Mouse (Mus musculus) G1E (cell line): ENCODE measurements at regions not wholly inside any gene's neighbourhood (a gene's known extent, or its start where the extent isn't known, plus 50 kb on each side); places are given as distances from the start of the nearest gene placed in this dataset.

Source experiments
- ATAC-seq: 2 replicates; pipeline ENCODE4 v1.8.0; 2016; ENCODE audit warnings: mild to moderate bottlenecking; ENCODE audit not compliant: insufficient number of reproducible peaks, poor library complexity, low FRiP score, severe bottlenecking; ENCODE audit errors: extremely low read depth
- DNase-seq: peaks from one replicate; pipeline ENCODE4 v3.0.0; 2012; ENCODE audit warnings: low spot score
- H3K27me3 ChIP-seq: 2 replicates; pipeline ENCODE4 v1.6.1; 2012; ENCODE audit warnings: mild to moderate bottlenecking, low read length, inconsistent platforms; ENCODE audit not compliant: insufficient read depth
- H3K36me3 ChIP-seq: replicated peaks from 2 replicates; pipeline ENCODE3; 2012; ENCODE audit warnings: mild to moderate bottlenecking, inconsistent platforms
- H3K4me1 ChIP-seq: 2 replicates; pipeline ENCODE4 v1.6.1; 2012; ENCODE audit warnings: low read depth, low read length, inconsistent platforms, mixed read lengths; ENCODE audit not compliant: insufficient read depth
- H3K4me3 ChIP-seq: 2 replicates; pipeline ENCODE4 v1.5.1; 2012; ENCODE audit warnings: low read depth, mild to moderate bottlenecking, inconsistent platforms, low read length, moderate library complexity, mixed read lengths
- H3K9me3 ChIP-seq: replicated peaks from 2 replicates; pipeline ENCODE4 v1.6.1; 2012; ENCODE audit warnings: inconsistent platforms
- CTCF ChIP-seq: IDR thresholded peaks from 2 replicates; pipeline ENCODE4 v1.5.1; 2012; ENCODE audit warnings: low read depth, low read length, inconsistent platforms, mixed read lengths
- GATA1 ChIP-seq: IDR thresholded peaks from 2 replicates; pipeline ENCODE4 v1.6.1; 2012; ENCODE audit warnings: borderline replicate concordance, low read length, inconsistent platforms, mixed read lengths
- GATA2 ChIP-seq: IDR thresholded peaks from 2 replicates; pipeline ENCODE4 v1.6.1; 2012; ENCODE audit warnings: low read depth, low read length, inconsistent platforms, borderline replicate concordance
- POLR2AphosphoS5 ChIP-seq: IDR thresholded peaks from 2 replicates; pipeline ENCODE4 v1.6.1; 2012; ENCODE audit warnings: low read depth, low read length, inconsistent platforms; ENCODE audit not compliant: insufficient replicate concordance
- TAL1 ChIP-seq: conservative IDR thresholded peaks from 2 replicates; pipeline ENCODE4 v1.6.1; 2012; ENCODE audit warnings: low read depth, low read length, inconsistent platforms, mixed read lengths

DNA sequence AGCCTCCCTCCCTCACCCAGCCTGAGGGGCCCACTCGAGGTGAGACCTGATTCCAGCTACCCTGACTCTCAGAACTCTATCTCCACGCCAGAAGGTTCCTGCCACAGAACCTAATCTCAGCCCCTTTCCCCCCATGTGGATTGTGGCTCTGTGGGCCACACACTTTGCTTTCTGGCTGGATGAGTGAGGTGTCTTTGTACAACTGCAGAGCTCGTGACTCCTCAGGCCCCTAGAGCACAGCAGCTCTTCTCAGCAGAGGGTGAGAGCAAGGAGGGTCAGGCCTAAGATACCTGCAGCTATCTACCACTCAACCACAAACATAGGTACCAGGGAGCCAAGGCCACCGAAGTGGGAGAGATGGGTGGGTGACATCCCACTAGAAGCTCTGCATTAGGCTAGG lies 93.2 kb downstream of the Fam53a start:
- Histone ChIP-seq H3K27me3 (peaks cover 48% of the 10 kb centered on the region), H3K4me3 (no peak overlapping the region), H3K4me1 (peaks cover 32% of the 10 kb centered on the region)

DNA sequence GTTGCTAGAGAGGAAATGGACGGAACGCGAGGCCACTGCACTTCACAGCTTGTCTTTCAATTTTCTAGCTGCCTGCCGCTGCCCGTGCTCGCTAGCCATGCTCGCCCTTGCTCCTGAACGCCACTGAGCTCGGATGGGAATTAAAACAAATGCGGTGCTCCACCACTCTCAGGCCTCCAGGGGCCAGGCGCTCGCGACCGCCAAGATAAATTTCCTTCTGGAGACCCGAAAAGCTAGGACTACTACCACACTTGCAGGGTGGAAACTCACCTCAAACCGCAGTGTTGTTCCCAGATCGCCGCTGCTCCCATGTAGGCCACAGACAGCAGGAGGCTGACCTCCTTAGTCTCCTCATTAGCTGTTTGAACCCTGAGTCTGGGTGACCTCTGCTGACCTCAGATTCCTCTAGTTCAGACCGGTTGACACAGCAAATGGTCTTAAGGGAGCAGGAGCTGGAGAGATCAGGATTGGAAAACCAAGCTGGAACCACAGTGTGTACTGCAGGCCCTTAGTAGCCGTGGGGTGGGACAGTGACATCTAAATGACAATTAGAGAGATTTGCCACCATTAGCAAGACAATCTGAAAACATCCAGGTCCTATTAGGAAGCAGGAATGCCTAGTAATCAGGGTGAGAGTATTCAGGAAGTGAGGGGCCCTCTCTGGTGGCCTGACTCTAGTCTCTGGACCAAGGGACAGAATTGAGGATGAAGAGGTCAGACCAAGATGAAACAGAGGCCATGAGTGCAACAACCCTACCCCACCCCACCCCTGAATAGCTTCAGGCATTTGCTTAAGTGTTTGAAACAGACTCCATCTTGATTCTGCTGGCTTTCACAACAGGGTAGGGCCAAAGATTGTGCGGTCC lies 94.1 kb downstream of the Fam53a start:
- Histone ChIP-seq H3K36me3 (no peaks in the 10 kb centered on the region), H3K27me3 (peaks cover 46% of the 10 kb centered on the region), H3K9me3 (no peaks in the 10 kb centered on the region), H3K4me1 (peaks cover 36% of the 10 kb centered on the region), H3K4me3 (no peak overlapping the region)
- DNase-seq (no peak), ATAC-seq (no peak)
- TF ChIP-seq GATA1 = no peak
- no peak for TF ChIP-seq POLR2AphosphoS5
- TF ChIP-seq TAL1 = no peak
- TF ChIP-seq GATA2 = no peak
- no peak for TF ChIP-seq CTCF

More for the DNA sequence above, 93.2 kb downstream of the Fam53a start:
- H3K9me3 ChIP-seq = no peaks in the 10 kb centered on the region
- H3K36me3 ChIP-seq = no peaks in the 10 kb centered on the region
- TF ChIP-seq POLR2AphosphoS5 (no peak), GATA2 (no peak), TAL1 (no peak), CTCF (no peak), GATA1 (no peak)
- DNase-seq (no peak), ATAC-seq (no peak)

DNA sequence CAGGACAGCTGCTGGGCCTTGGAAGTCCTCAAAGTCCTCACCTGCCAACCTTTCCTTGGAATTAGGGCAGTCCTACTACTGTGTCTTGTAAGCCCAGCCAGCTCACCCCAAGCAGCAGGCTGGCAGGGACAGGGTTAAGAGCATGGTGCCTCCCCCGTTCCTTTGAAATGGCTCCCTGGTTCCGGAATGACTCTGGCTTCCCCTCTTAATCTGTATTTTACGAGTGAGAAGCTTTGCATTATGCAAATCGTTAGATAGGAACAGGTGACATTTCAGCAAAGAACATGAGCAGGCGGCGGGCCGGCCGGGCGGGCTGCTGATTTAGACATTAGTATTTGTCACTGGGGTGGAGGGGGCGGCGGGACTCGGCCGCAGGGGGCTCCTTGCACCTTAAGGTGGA lies 95.1 kb downstream of the Fam53a start:
- Histone ChIP-seq H3K4me3 (no peak overlapping the region), H3K27me3 (peaks cover 39% of the 10 kb centered on the region), H3K36me3 (no peaks in the 10 kb centered on the region), H3K9me3 (no peaks in the 10 kb centered on the region), H3K4me1 (peaks cover 44% of the 10 kb centered on the region)
- TF ChIP-seq GATA2 = no peak
- TF ChIP-seq CTCF = no peak
- no peak for TF ChIP-seq GATA1
- no peak for TF ChIP-seq TAL1
- no peak for TF ChIP-seq POLR2AphosphoS5
- no peak for DNase-seq
- no peak for ATAC-seq

DNA sequence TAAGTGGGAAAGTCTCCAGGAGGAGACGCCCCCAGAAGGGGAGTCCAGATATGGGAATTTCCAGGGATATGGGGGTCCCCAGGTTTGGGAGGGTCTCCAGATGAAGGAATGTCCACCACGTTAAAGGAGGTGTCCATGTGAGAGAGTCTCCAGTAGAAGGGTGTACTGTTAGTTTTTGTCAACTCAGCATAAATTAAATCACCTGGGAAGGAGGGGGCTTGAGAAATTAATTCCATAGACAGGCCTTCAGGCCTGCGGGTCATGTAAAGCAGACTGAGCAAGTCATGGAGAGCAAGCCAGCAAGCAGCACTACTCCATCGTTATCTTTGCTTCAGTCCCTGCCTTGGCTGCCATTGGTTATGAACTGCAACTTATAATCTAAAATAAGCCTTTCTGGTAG lies 96.2 kb downstream of the Fam53a start:
- Histone ChIP-seq H3K36me3 (no peaks in the 10 kb centered on the region), H3K9me3 (no peaks in the 10 kb centered on the region), H3K4me3 (no peak overlapping the region), H3K27me3 (peaks cover 34% of the 10 kb centered on the region), H3K4me1 (peaks cover 56% of the 10 kb centered on the region)
- DNase-seq (no peak), ATAC-seq (no peak)
- TF ChIP-seq GATA1 = no peak
- no peak for TF ChIP-seq GATA2
- TF ChIP-seq CTCF = no peak
- TF ChIP-seq TAL1 = no peak
- TF ChIP-seq POLR2AphosphoS5 = no peak

DNA sequence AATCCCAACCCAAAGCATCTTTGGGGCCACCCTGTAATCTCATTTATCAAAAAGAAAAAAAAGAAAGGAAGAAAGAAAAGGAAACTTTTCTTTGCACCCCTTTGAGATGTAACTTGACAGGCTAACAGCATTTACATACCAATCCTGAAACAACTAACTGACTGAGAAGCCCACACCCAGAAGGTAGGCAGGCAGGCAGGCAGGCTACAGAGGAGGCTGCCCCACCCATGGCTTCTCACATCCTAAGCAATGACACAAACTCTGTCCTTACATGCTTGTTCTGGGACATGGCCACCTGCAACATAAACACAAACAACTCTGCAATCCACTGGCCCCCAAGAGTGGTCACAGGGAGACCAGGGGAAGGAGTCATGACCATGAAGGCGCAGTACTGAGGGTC lies 97.5 kb upstream of the Nkx1-1 start:
- H3K9me3 ChIP-seq = no peaks in the 10 kb centered on the region
- H3K27me3 ChIP-seq = peaks cover 19% of the 10 kb centered on the region; the same call in 1 of the 2 replicates
- DNase-seq (no peak), ATAC-seq (no peak)
- no peak overlapping the region for H3K4me3 ChIP-seq
- peaks cover 72% of the 10 kb centered on the region for H3K4me1 ChIP-seq
- no peak for TF ChIP-seq GATA2
- TF ChIP-seq TAL1 = no peak
- no peak for TF ChIP-seq CTCF
- TF ChIP-seq GATA1 = no peak
- no peak for TF ChIP-seq POLR2AphosphoS5
- no peaks in the 10 kb centered on the region for H3K36me3 ChIP-seq

DNA sequence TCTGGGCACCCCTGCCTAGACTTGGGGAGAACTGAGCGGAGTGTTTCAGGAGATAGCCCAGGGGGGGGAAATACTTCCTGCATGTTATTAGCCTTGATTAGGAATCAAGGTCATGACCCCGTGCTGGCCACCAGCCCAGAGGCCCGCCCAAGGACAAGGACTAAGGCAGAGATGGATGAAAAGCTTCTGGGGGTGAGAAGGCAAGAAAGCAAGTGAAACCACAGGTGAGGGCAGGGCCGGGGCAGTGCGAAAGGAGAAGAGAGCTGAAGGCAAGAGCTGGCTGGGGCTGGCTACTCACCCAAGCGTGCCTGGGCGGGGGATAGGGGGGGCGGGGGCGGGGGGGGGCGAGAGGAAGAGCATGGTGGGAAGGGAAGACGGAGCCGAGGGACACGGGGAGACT lies 96.0 kb upstream of the Nkx1-1 start:
- Histone ChIP-seq H3K9me3 (no peaks in the 10 kb centered on the region), H3K4me1 (peaks cover 69% of the 10 kb centered on the region), H3K36me3 (no peaks in the 10 kb centered on the region), H3K27me3 (peaks cover 11% of the 10 kb centered on the region; the same call in 1 of the 2 replicates), H3K4me3 (peak overlapping the region; percentile 71)
- TF ChIP-seq POLR2AphosphoS5 (no peak), TAL1 (no peak), CTCF (no peak), GATA2 (no peak), GATA1 (no peak)
- peak; percentile 74 for DNase-seq
- 0 out of 2 replicates have a peak, but pooled peaks have one; percentile 6 for ATAC-seq
